8 mouse cellular contexts compared by ENCODE assay signal in the genomic region with DNA sequence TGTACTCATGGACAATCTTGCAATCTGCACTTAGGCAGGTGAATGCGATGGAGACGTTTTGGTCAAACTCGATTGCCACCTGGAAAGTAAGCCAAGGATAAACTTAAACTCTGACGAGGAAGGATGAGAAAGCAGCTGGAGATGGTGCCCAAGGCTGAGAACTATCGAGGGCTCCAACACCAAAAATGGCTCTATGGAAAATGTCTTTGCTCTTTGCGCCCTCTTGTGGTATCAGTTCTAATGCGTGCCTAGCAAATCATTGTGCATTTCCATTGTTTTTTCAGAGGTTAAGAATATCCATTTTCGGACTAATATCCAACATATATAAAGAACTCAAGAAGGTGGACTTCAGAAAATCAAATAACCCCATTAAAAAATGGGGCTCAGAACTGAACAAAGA. TPM values are rescaled to one million over a fixed set of nuclear protein-coding genes. Genes with fewer than 3 reads are reported as not detected.
A peak's percentile ranks its signal among the peaks of the same experiment; 100 is the strongest.
DNase-seq lines count a peak whose midpoint lies in the region; ATAC-seq and TF ChIP-seq lines count a peak whose summit lies in the region.
"Had no signal": no experiment of that assay in that cellular context is flagged by ENCODE, and none has a peak within 500 bp of the region (broad histone marks: within the 10 kb centered on the region; RNA-seq: fewer than 3 reads in every experiment).

No protein-coding gene starts in this region.

- H3K27me3 ChIP-seq in hindbrain, embryonic 11.5 days (ENCODE audit: control insufficient read depth, insufficient read depth, low read length) = no peaks in the 10 kb centered on the region
- no peaks in the 10 kb centered on the region for H3K27me3 ChIP-seq in hindbrain, embryonic 13.5 days
- H3K27me3 ChIP-seq in CH12.LX (replicated peaks) = peaks cover 13% of the 10 kb centered on the region

- H3K4me3 ChIP-seq in hindbrain, embryonic 11.5 days (ENCODE audit: low read depth, low read length) = no peak overlapping the region
- no peak overlapping the region for H3K4me3 ChIP-seq in hindbrain, embryonic 13.5 days
- H3K4me3 ChIP-seq in CH12.LX (replicated peaks in 1 of 3; ENCODE audit: low read depth in 2 of 3, low read length in 2 of 3, poor library complexity in 1 of 3) = no peak overlapping the region
- H3K4me3 ChIP-seq: erythroblast, embryonic 14.5 days had no signal

- no peak overlapping the region for H3K4me2 ChIP-seq in hindbrain, embryonic 11.5 days (replicated peaks; ENCODE audit: low read depth, low read length)
- H3K4me2 ChIP-seq in hindbrain, embryonic 13.5 days = no peak overlapping the region
- 0 out of 2 replicates have a peak overlapping the region, but pooled peaks have one; percentile 18 for H3K4me2 ChIP-seq in CH12.LX (ENCODE audit: insufficient read depth, low read depth, poor library complexity, severe bottlenecking)

- H3K36me3 ChIP-seq in hindbrain, embryonic 11.5 days (ENCODE audit: control insufficient read depth, insufficient read depth, low read length) = no peaks in the 10 kb centered on the region
- no peaks in the 10 kb centered on the region for H3K36me3 ChIP-seq in hindbrain, embryonic 13.5 days
- no peaks in the 10 kb centered on the region for H3K36me3 ChIP-seq in CH12.LX (replicated peaks in 1 of 2; ENCODE audit: control insufficient read depth in 1 of 2, insufficient read depth in 1 of 2, low read length in 1 of 2)

- dilution Hi-C loops in CH12.LX (cut with MboI; ENCODE audit: extremely low pct_ligation_motif_present, extremely low pct_unique_long_range_greater_than_20kb, low sequenced_read_pairs) = no loop called here

- H3K27ac ChIP-seq in hindbrain, embryonic 11.5 days (ENCODE audit: low read depth, low read length) = no peak overlapping the region
- no peak overlapping the region for H3K27ac ChIP-seq in hindbrain, embryonic 13.5 days
- no peak overlapping the region for H3K27ac ChIP-seq in CH12.LX (ENCODE audit: insufficient read depth, low read depth)

- H3K79me2 ChIP-seq in CH12.LX (replicated peaks; ENCODE audit: control insufficient read depth, extremely low read depth, insufficient read depth, poor library complexity, severe bottlenecking) = no peaks in the 10 kb centered on the region

- H3K9ac ChIP-seq in hindbrain, embryonic 11.5 days (ENCODE audit: low read depth, low read length) = no peak overlapping the region
- no peak overlapping the region for H3K9ac ChIP-seq in hindbrain, embryonic 13.5 days
- H3K9ac ChIP-seq in CH12.LX (ENCODE audit: insufficient read depth, low read depth) = no peak overlapping the region

- TF ChIP-seq EP300 in CH12.LX (IDR thresholded peaks at IDR 0.05; ENCODE audit: low read length) = peak; percentile 22; the same call in 1 of the 2 replicates

- 31% methylated on average over 8 of the region's 8 CpGs for WGBS in hindbrain, embryonic 11.5 days
- 35% methylated on average over 8 of the region's 8 CpGs for WGBS in hindbrain, embryonic 13.5 days

- DNase-seq in hindbrain, embryonic 11.5 days (ENCODE audit: low spot score) = peak; percentile 66
- DNase-seq in 3T3-L1 (ENCODE audit: low read depth, low spot score) (peak; percentile 80), CH12.LX (ENCODE audit: extremely low read depth) (peak; percentile 62)
- peak; percentile 22 for DNase-seq in cerebellum, adult 9-11 months
- DNase-seq in layer of hippocampus, adult 9-11 months = peak; percentile 23
- peak; percentile 24 for DNase-seq in thymus, postnatal 4 days

- peak; percentile 77 for TF ChIP-seq RAD21 in CH12.LX (IDR thresholded peaks at IDR 0.05; ENCODE audit: low read depth, low read length)

- in situ Hi-C loops in CH12.LX (cut with MboI; ENCODE audit: low pct_ligation_motif_present, low pct_unique_long_range_greater_than_20kb, low sequenced_read_pairs) = loop anchor here (25.0 kb wide), 1 partner anchor 594 kb away; no protein-coding TSS in a partner anchor

- ATAC-seq in hindbrain, embryonic 11.5 days (ENCODE audit: low FRiP score) = no peak
- no peak for ATAC-seq in hindbrain, embryonic 13.5 days (ENCODE audit: low FRiP score)

- no peak for TF ChIP-seq POLR2A in CH12.LX (IDR thresholded peaks at IDR 0.05; ENCODE audit: low read depth, low read length)

- no peaks in the 10 kb centered on the region for H3K9me3 ChIP-seq in hindbrain, embryonic 11.5 days (ENCODE audit: control insufficient read depth, low read length)
- no peaks in the 10 kb centered on the region for H3K9me3 ChIP-seq in hindbrain, embryonic 13.5 days
- no peaks in the 10 kb centered on the region for H3K9me3 ChIP-seq in CH12.LX (replicated peaks; ENCODE audit: low read length)

- H3K4me1 ChIP-seq in hindbrain, embryonic 11.5 days (replicated peaks; ENCODE audit: control insufficient read depth, insufficient read depth, low read length) = no peaks in the 10 kb centered on the region
- no peaks in the 10 kb centered on the region; the same call in 1 of the 2 replicates for H3K4me1 ChIP-seq in hindbrain, embryonic 13.5 days (replicated peaks)
- H3K4me1 ChIP-seq in CH12.LX (ENCODE audit: control insufficient read depth in 1 of 2, insufficient read depth in 2 of 2) = peaks cover 0 to 11% of the 10 kb centered on the region in 2 experiments; a peak in 2 of 4 replicates

- peak; percentile 56 to 78 for TF ChIP-seq CTCF in CH12.LX (conservative IDR thresholded peaks at IDR 0.05 in 1 of 2, IDR thresholded peaks at IDR 0.05 in 1 of 2; ENCODE audit: low read depth in 2 of 2, low read length in 2 of 2)

TF ChIP-seq in CH12.LX, 34 proteins besides CTCF, POLR2A, EP300 and RAD21 (continues in another document):
- TF ChIP-seq IRF4 (IDR thresholded peaks at IDR 0.05; ENCODE audit: low read depth, low read length) (peak; percentile 95), UBTF (IDR thresholded peaks at IDR 0.05; ENCODE audit: low read depth, low read length) (no peak), ELF1 (IDR thresholded peaks at IDR 0.05; ENCODE audit: low read depth, low read length) (no peak), ZNF384 (IDR thresholded peaks at IDR 0.05; ENCODE audit: low read depth, low read length) (0 out of 2 replicates have a peak, but pooled peaks have one; percentile 19), BHLHE40 (IDR thresholded peaks at IDR 0.05; ENCODE audit: low read depth, low read length) (peak; percentile 18; the same call in 1 of the 2 replicates), KAT2A (IDR thresholded peaks at IDR 0.05; ENCODE audit: insufficient replicate concordance, low read length) (no peak), NELFE (IDR thresholded peaks at IDR 0.05; ENCODE audit: low read depth, low read length) (peak; percentile 35; the same call in 1 of the 2 replicates), SIN3A (IDR thresholded peaks at IDR 0.05; ENCODE audit: low read length) (peak; percentile 52), PAX5 (IDR thresholded peaks at IDR 0.05; ENCODE audit: low read length) (no peak), TCF12 (IDR thresholded peaks at IDR 0.05; ENCODE audit: low read depth, low read length) (no peak), RCOR1 (conservative IDR thresholded peaks at IDR 0.05; ENCODE audit: low read depth, low read length) (no peak), CHD1 (IDR thresholded peaks at IDR 0.05; ENCODE audit: low read depth, low read length) (no peak), MAZ (IDR thresholded peaks at IDR 0.05; ENCODE audit: low read depth, low read length) (no peak), NRF1 (IDR thresholded peaks at IDR 0.05; ENCODE audit: low read depth, low read length) (no peak), JUND (conservative IDR thresholded peaks at IDR 0.05; ENCODE audit: low read depth, low read length) (no peak), MAFK (IDR thresholded peaks at IDR 0.05; ENCODE audit: insufficient replicate concordance, low read length) (no peak), MXI1 (IDR thresholded peaks at IDR 0.05; ENCODE audit: low read depth, low read length) (no peak), MYC (IDR thresholded peaks at IDR 0.05; ENCODE audit: low read depth, low read length) (peak; percentile 60; the same call in 1 of the 2 replicates), GABPA (IDR thresholded peaks at IDR 0.05; ENCODE audit: insufficient replicate concordance, low read depth, low read length) (no peak), MAX (IDR thresholded peaks at IDR 0.05; ENCODE audit: low read length) (0 out of 2 replicates have a peak, but pooled peaks have one; percentile 32), SMC3 (IDR thresholded peaks at IDR 0.05; ENCODE audit: low read depth, low read length) (peak; percentile 63), CHD2 (IDR thresholded peaks at IDR 0.05; ENCODE audit: low read length) (no peak), USF2 (conservative IDR thresholded peaks at IDR 0.05; ENCODE audit: low read depth, low read length) (no peak), ETS1 (conservative IDR thresholded peaks at IDR 0.05; ENCODE audit: low read depth, low read length) (no peak), TBP (conservative IDR thresholded peaks at IDR 0.05; ENCODE audit: low read depth, low read length) (no peak), ZMIZ1 (IDR thresholded peaks at IDR 0.05; ENCODE audit: low read depth, low read length) (no peak), JUN (IDR thresholded peaks at IDR 0.05; ENCODE audit: insufficient read depth, low read depth, low read length) (no peak), USF1 (IDR thresholded peaks at IDR 0.05; ENCODE audit: low read depth, low read length) (no peak), MEF2A (IDR thresholded peaks at IDR 0.05; ENCODE audit: borderline replicate concordance, low read depth, low read length) (0 out of 2 replicates have a peak, but pooled peaks have one; percentile 29), POLR2AphosphoS2 (IDR thresholded peaks at IDR 0.05; ENCODE audit: low read depth, low read length) (no peak), E2F4 (IDR thresholded peaks at IDR 0.05; ENCODE audit: insufficient replicate concordance, low read depth, low read length) (no peak), ZC3H11A (IDR thresholded peaks at IDR 0.05; ENCODE audit: low read depth, low read length) (no peak), ZKSCAN1 (IDR thresholded peaks at IDR 0.05; ENCODE audit: borderline replicate concordance, low read depth, low read length) (no peak)

RNA-seq across cellular contexts. Expression of a gene that starts 26.1 kb away (rescaled TPM):
- polyA plus RNA-seq in hindbrain, embryonic 11.5 days (2014; fragmentation: Nextera tagmentation; extraction: Ambion mirVana) = 0.35 TPM in 1 of 2 replicates, not detected in the other
- polyA plus RNA-seq in hindbrain, embryonic 13.5 days (2015; fragmentation: Nextera tagmentation; extraction: Ambion mirVana) = 0.10 TPM in 1 of 2 replicates, not detected in the other
- total RNA-seq in CH12.LX (2012; rRNA removed) (not detected in 2 replicates), CH12.LX (2014; rRNA removed) (not detected in 2 replicates)
- 0.08 TPM in 1 of 2 replicates, not detected in the other for polyA plus RNA-seq in CH12.LX (2012; ENCODE audit: insufficient read length, low read depth)
- polyA plus RNA-seq: erythroblast, embryonic 14.5 days had no signal

RNA-seq across cellular contexts. Expression of a gene that starts 38.9 kb away (rescaled TPM):
- 1.6 and 6.0 TPM in 2 replicates for polyA plus RNA-seq in hindbrain, embryonic 11.5 days (2014; fragmentation: Nextera tagmentation; extraction: Ambion mirVana)
- polyA plus RNA-seq in hindbrain, embryonic 13.5 days (2015; fragmentation: Nextera tagmentation; extraction: Ambion mirVana) = 0.66 TPM in 1 of 2 replicates, not detected in the other
- total RNA-seq in CH12.LX (2012; rRNA removed) (not detected in 2 replicates), CH12.LX (2014; rRNA removed) (not detected in 2 replicates)
- not detected in 2 replicates for polyA plus RNA-seq in CH12.LX (2012; ENCODE audit: insufficient read length, low read depth)

Comparison
In these comparisons a context has a peak if more than half of its experiments do, and no peak if none do; other contexts are left out.
1. DNase-seq: peak in every context shown above with its lines; median percentile 80 in 3T3-L1; 66 in hindbrain, embryonic 11.5 days; 62 in CH12.LX; 24 in thymus, postnatal 4 days; 23 in layer of hippocampus, adult 9-11 months; 22 in cerebellum, adult 9-11 months.